Mouse (Mus musculus) stomach, embryonic 15.5 days (tissue): Measurements from ENCODE around the gene Zbtb40. TPM values are rescaled to one million over a fixed set of nuclear protein-coding genes. Genes with fewer than 3 reads are reported as not detected.

Experiments used
- ATAC-seq: fragments of 200-750 bp; cut with Nextera tagmentation; 2 replicates; pipeline ENCODE4 v1.8.0; 2017; ENCODE audit warnings: low read depth, moderate number of reproducible peaks, moderate TSS enrichment; ENCODE audit not compliant: insufficient read depth, low FRiP score
- H3K27ac ChIP-seq: fragments of 300-500 bp; sonication (generic); 2 replicates; pipeline ENCODE4 v1.5.1; 2015; ENCODE audit warnings: mild to moderate bottlenecking, inconsistent platforms
- H3K27me3 ChIP-seq: fragments of 300-500 bp; sonication (generic); replicated peaks from 2 replicates; pipeline ENCODE4 v1.6.1; 2015; ENCODE audit warnings: inconsistent platforms
- H3K36me3 ChIP-seq: fragments of 300-500 bp; sonication (generic); 2 replicates; pipeline ENCODE4 v1.6.1; 2015; ENCODE audit warnings: inconsistent platforms
- H3K4me1 ChIP-seq: fragments of 300-500 bp; sonication (generic); 2 replicates; pipeline ENCODE4 v1.6.1; 2015; ENCODE audit warnings: inconsistent platforms
- H3K4me2 ChIP-seq: fragments of 300-500 bp; sonication (generic); 2 replicates; pipeline ENCODE4 v1.6.1; 2015; ENCODE audit warnings: mild to moderate bottlenecking, inconsistent platforms
- H3K4me3 ChIP-seq: fragments of 300-500 bp; sonication (generic); replicated peaks from 2 replicates; pipeline ENCODE4 v1.5.1; 2015; ENCODE audit warnings: inconsistent platforms
- H3K9ac ChIP-seq: fragments of 300-500 bp; sonication (generic); 2 replicates; pipeline ENCODE4 v1.6.1; 2015; ENCODE audit warnings: inconsistent platforms
- H3K9me3 ChIP-seq: fragments of 300-500 bp; sonication (generic); 2 replicates; pipeline ENCODE4 v1.6.1; 2016; ENCODE audit warnings: inconsistent platforms
- WGBS: fragments of 180-500 bp; shearing (Covaris S2); methylation state at CpG from one replicate; pipeline ENCODE4 v1.1.7; 2015; 5-methylcytosine and 5-hydroxymethylcytosine counted together
- polyA plus RNA-seq: library from polyadenylated mRNA; unstranded; fragments of >200 nt; fragmentation: Nextera tagmentation; extraction: Ambion mirVana; gene quantifications from 2 replicates; pipeline ENCODE4 v1.2.1, GENCODE M21; 2015

Zbtb40 gene
- polyA plus RNA-seq, 1 experiment from 2014 or later, result 3.5 TPM

- H3K27me3 ChIP-seq, result peaks cover 35% of the 10 kb centered on the region
- no peaks in the 10 kb centered on the region for H3K36me3 ChIP-seq
- no peaks in the 10 kb centered on the region for H3K9me3 ChIP-seq
- 28% methylated on average over 9 of the region's 9 CpGs for WGBS
- no peak overlapping the region for H3K9ac ChIP-seq
- ATAC-seq, result no peak
- H3K4me2 ChIP-seq, result no peak overlapping the region
- H3K4me1 ChIP-seq, result 0 out of 2 replicates have a peak, but pooled peaks cover 10% of the 10 kb centered on the region
- no peak overlapping the region for H3K27ac ChIP-seq
- no peak overlapping the region for H3K4me3 ChIP-seq
Measured at GRCm38 (mm10) chr4:136967511-136967910, 81.1 kb downstream of the Zbtb40 start.

- no peak for ATAC-seq
- H3K4me3 ChIP-seq, result no peak overlapping the region
- 28% methylated on average over 16 of the region's 16 CpGs for whole genome bisulfite sequencing
- no peaks in the 10 kb centered on the region for H3K9me3 ChIP-seq
- no peak overlapping the region for H3K4me2 ChIP-seq
- peaks cover 35% of the 10 kb centered on the region for H3K27me3 ChIP-seq
- H3K36me3 ChIP-seq, result no peaks in the 10 kb centered on the region
- no peak overlapping the region for H3K27ac ChIP-seq
- no peak overlapping the region for H3K9ac ChIP-seq
- peaks cover 15% of the 10 kb centered on the region for H3K4me1 ChIP-seq
Measured at GRCm38 (mm10) chr4:136966493-136967390, 81.9 kb downstream of the Zbtb40 start.

GRCm38 (mm10) chr4:136964990-136965421 lies 83.6 kb downstream of the Zbtb40 start:
- Histone ChIP-seq H3K27ac (no peak overlapping the region), H3K27me3 (peaks cover 37% of the 10 kb centered on the region), H3K36me3 (no peaks in the 10 kb centered on the region), H3K4me3 (no peak overlapping the region), H3K9me3 (no peaks in the 10 kb centered on the region), H3K9ac (no peak overlapping the region), H3K4me2 (no peak overlapping the region), H3K4me1 (peaks cover 24% of the 10 kb centered on the region)
- ATAC-seq, result no peak
- 28% methylated on average over 15 of the region's 15 CpGs for WGBS

- no peak overlapping the region for H3K9ac ChIP-seq
- H3K36me3 ChIP-seq, result no peaks in the 10 kb centered on the region
- no peak overlapping the region for H3K4me3 ChIP-seq
- peaks cover 24% of the 10 kb centered on the region for H3K4me1 ChIP-seq
- no peak overlapping the region for H3K4me2 ChIP-seq
- ATAC-seq, result no peak
- 63% methylated on average over 4 of the region's 4 CpGs for WGBS
- peaks cover 38% of the 10 kb centered on the region for H3K27me3 ChIP-seq
- no peak overlapping the region for H3K27ac ChIP-seq
- no peaks in the 10 kb centered on the region for H3K9me3 ChIP-seq
Measured at GRCm38 (mm10) chr4:136962447-136962846, 86.2 kb downstream of the Zbtb40 start.

GRCm38 (mm10) chr4:136961642-136962285 lies 86.8 kb downstream of the Zbtb40 start:
- Histone ChIP-seq H3K27me3 (peaks cover 39% of the 10 kb centered on the region), H3K9ac (no peak overlapping the region), H3K27ac (no peak overlapping the region), H3K36me3 (no peaks in the 10 kb centered on the region), H3K4me1 (peaks cover 27% of the 10 kb centered on the region), H3K9me3 (no peaks in the 10 kb centered on the region), H3K4me2 (no peak overlapping the region), H3K4me3 (no peak overlapping the region)
- WGBS, result 21% methylated on average over 4 of the region's 4 CpGs
- ATAC-seq, result peak; percentile 24; the same call in 1 of the 2 replicates

- peaks cover 29% of the 10 kb centered on the region for H3K4me1 ChIP-seq
- ATAC-seq, result no peak
- H3K4me3 ChIP-seq, result no peak overlapping the region
- no peak overlapping the region for H3K27ac ChIP-seq
- no peak overlapping the region for H3K9ac ChIP-seq
- H3K4me2 ChIP-seq, result no peak overlapping the region
- peaks cover 51% of the 10 kb centered on the region for H3K27me3 ChIP-seq
- no peaks in the 10 kb centered on the region for H3K36me3 ChIP-seq
- 26% methylated on average over 9 of the region's 9 CpGs for WGBS
- H3K9me3 ChIP-seq, result no peaks in the 10 kb centered on the region
Measured at GRCm38 (mm10) chr4:136960581-136960980, 88.0 kb downstream of the Zbtb40 start.

- Histone ChIP-seq H3K9ac (no peak overlapping the region), H3K27me3 (peaks cover 52% of the 10 kb centered on the region), H3K4me2 (no peak overlapping the region), H3K9me3 (no peaks in the 10 kb centered on the region), H3K4me3 (no peak overlapping the region), H3K36me3 (no peaks in the 10 kb centered on the region), H3K27ac (no peak overlapping the region), H3K4me1 (peaks cover 26% of the 10 kb centered on the region)
- 40% methylated on average over 3 of the region's 3 CpGs for WGBS
- no peak for ATAC-seq
Measured at GRCm38 (mm10) chr4:136960068-136960467, 88.5 kb downstream of the Zbtb40 start.

GRCm38 (mm10) chr4:136956751-136957446 lies 91.7 kb downstream of the Zbtb40 start, which contains the start of gene Epha8:
TSS of gene Epha8 (minus strand) at chr4:136956816.
- Histone ChIP-seq H3K36me3 (no peaks in the 10 kb centered on the region), H3K9ac (no peak within 1 kb of the TSS), H3K27me3 (peaks cover 63% of the 10 kb centered on the region), H3K4me2 (peak within 1 kb of the TSS; percentile 94), H3K4me3 (peak within 1 kb of the TSS; percentile 40), H3K4me1 (peaks cover 22% of the 10 kb centered on the region), H3K27ac (no peak within 1 kb of the TSS), H3K9me3 (no peaks in the 10 kb centered on the region)
- ATAC-seq, result no peak
- WGBS, result 1% methylated on average over 63 of the region's 75 CpGs

- no peak overlapping the region for H3K4me2 ChIP-seq
- H3K9me3 ChIP-seq, result no peaks in the 10 kb centered on the region
- 58% methylated on average over 6 of the region's 6 CpGs for WGBS
- ATAC-seq, result no peak
- peaks cover 11% of the 10 kb centered on the region; the same call in 1 of the 2 replicates for H3K4me1 ChIP-seq
- no peaks in the 10 kb centered on the region for H3K36me3 ChIP-seq
- H3K4me3 ChIP-seq, result no peak overlapping the region
- H3K27me3 ChIP-seq, result peaks cover 61% of the 10 kb centered on the region
- no peak overlapping the region for H3K27ac ChIP-seq
- no peak overlapping the region for H3K9ac ChIP-seq
Measured at GRCm38 (mm10) chr4:136954562-136954961, 94.0 kb downstream of the Zbtb40 start.

- no peak overlapping the region for H3K9ac ChIP-seq
- H3K9me3 ChIP-seq, result no peaks in the 10 kb centered on the region
- 0 out of 2 replicates have a peak, but pooled peaks cover 3% of the 10 kb centered on the region for H3K4me1 ChIP-seq
- peaks cover 24% of the 10 kb centered on the region; the same call in 1 of the 2 replicates for H3K27me3 ChIP-seq
- H3K27ac ChIP-seq, result no peak overlapping the region
- H3K4me2 ChIP-seq, result no peak overlapping the region
- 43% methylated on average over 10 of the region's 10 CpGs for WGBS
- H3K4me3 ChIP-seq, result no peak overlapping the region
- no peak for ATAC-seq
- H3K36me3 ChIP-seq, result no peaks in the 10 kb centered on the region
Measured at GRCm38 (mm10) chr4:136949266-136949989, 99.2 kb downstream of the Zbtb40 start.

GRCm38 (mm10) chr4:136945397-136945796 lies 103.2 kb downstream of the Zbtb40 start:
- no peak overlapping the region for H3K9ac ChIP-seq
- ATAC-seq, result no peak
- 66% methylated on average over 17 of the region's 17 CpGs for WGBS
- no peaks in the 10 kb centered on the region for H3K9me3 ChIP-seq
- H3K4me2 ChIP-seq, result no peak overlapping the region
- H3K36me3 ChIP-seq, result no peaks in the 10 kb centered on the region
- peaks cover 21% of the 10 kb centered on the region; the same call in 1 of the 2 replicates for H3K27me3 ChIP-seq
- H3K4me1 ChIP-seq, result peaks cover 8% of the 10 kb centered on the region; the same call in 1 of the 2 replicates
- no peak overlapping the region for H3K4me3 ChIP-seq
- H3K27ac ChIP-seq, result no peak overlapping the region
